Mouse (Mus musculus) right cerebral cortex, postnatal 25 days (tissue): ENCODE results near the gene Dhx58.
A peak's percentile ranks its signal among the peaks of the same experiment; 100 is the strongest.

ENCODE experiments used
- DNase-seq: peaks from one replicate; pipeline ENCODE4 v3.0.0; 2022

The Dhx58 gene

DNA sequence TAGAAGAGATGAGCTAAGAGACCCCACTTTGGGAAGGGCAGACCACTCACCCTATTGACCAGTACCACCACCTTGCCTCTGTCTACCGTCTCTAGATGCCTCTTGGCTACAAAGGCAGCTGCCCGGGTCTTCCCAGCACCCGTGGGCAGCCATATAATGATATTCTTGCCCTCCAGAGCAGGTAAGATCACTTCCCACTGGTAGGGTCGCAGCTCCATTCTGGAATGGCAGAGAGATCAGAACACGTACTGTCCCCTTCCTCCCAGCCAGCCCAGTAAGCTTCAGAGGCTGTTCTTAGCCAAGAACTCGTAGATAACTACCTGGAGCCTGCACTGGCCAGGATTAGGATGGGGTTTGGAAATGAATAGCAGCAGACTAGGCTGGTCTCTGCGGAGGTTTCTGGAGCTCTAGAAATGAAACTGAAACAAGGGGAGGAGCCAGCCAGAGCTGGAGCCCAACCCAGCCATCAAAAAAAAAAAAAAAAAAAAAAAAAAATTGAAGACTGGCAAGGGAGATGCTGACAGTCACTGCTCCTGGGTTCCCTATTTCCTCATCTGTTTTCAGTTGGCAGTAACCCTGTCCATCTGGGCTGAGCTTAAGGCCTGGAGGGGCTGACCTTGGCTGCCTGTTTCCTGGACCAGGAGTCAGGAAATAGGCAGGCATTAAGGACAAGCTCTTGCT, at the start of gene Dhx58:
Gene Dhx58 (minus strand): TSS at position 421 of the 681 bp plus-strand sequence.
- no peak for DNase-seq

DNA sequence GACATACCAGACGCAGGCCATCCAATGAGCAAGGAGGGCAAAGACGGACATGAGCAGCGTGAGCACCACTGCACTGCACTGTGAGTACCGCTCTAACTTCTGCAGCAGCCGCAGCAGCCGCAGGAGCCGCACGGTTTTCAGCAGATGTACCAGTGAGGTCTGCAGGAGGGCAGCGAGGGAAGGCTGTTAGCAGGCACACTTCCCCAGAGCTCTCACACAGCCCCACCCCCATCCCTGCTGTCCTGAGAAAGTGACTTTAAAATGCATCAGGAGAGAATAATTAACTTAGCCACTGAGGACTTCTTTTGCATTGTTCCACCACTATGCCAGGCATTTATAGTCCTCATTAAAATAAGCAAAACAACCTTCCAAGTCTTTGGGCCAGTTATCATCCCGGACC, 48.2 kb upstream of the Dhx58 start:
- DNase-seq = no peak

DNA sequence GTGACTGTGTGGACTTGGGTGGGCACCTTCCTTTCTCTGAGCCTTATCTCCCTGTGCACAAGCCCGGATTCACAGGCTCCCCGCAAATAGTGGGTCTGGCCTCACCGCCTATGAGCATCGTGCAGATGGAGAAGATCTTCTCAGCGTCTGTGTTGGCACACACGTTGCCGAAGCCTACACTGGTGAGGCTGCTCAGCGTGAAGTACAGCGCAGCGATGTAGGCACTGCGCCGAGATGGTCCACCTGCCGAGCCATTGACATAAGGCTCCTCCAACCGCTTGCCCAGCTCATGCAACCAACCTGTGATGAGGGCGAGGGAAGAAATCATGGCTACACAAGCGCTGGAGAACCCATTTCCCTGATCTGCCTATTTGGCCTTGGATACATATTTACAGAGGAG, 46.1 kb upstream of the Dhx58 start:
- peak; percentile 52 for DNase-seq

DNA sequence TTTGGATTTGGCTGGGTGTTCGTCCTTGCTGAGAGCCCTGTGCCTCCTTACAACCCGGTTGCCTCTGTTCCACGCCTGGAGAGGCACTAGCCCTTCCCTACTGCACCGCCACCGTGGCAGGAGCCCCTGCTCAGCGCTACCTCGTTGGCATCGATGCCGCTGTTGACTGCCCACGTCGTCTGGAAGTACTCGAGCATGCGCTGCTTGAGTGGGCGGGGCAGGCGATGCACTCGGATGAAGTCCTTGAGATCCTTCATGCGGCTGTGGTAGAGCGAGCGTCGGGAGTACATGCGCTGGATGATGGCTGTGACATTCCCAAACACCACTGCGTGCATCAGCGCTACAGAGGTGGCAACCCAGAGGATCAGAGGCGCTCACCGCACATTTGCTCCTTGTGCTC, 45.4 kb upstream of the Dhx58 start:
- DNase-seq = peak; percentile 47

DNA sequence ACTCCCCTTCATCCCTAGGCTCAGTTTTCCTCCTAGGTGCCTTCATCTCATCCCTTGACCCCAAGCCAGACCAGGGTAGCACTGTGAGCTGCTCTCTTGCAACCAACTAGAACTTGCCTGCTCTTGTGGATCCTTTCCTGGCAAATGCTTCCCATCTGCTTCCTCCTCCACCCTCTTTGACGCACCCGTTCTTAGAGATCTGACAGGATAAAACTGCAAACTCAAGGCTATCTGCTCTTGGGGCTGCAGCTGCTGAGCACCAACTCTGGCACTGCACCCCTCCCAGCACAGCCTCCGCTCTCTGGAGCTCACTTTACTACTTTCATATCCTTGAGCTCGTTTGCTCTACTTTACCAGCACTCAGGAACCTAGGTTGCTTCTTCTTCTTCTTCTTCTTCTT, 44.5 kb upstream of the Dhx58 start:
- no peak for DNase-seq

DNA sequence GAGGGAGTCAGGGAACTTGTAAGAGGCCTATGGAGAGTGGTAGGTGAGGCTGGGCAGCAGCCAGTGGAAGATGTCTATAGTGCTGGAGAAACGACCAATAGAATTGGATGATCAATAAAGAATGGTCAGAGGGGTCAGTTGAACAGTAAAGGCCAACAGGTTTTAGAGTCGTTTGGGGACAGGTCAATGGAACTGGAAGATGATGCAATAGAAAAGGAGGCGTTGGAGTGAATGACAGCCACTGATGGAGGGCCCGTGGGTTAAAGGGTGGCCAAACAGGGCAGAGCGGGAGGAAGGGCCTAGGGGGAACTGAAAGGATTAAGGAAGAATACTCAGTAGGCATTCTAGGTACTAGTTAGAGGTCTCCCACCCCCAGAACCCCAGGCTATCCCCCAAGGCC, 43.0 kb upstream of the Dhx58 start:
- DNase-seq = no peak

DNA sequence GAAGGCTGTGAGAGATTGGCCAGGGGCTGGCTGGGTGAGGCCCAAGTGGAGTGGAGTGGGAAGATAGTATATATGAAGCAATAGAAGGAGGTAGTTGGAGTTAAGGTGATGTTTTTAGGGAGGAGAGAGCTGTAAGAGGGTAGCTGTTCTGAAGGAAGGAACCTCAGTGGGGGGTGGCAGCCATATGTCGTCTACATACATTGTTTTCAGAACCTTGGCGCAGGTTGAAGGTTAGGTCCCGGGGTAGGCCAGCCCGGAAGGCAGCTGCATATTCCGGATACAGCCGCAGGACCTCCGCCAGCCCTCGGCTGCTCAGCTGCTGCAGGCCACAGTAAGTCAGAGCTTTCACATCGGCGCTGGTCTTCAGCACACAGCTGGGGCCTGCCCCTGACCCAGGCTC, 42.5 kb upstream of the Dhx58 start:
- no peak for DNase-seq

DNA sequence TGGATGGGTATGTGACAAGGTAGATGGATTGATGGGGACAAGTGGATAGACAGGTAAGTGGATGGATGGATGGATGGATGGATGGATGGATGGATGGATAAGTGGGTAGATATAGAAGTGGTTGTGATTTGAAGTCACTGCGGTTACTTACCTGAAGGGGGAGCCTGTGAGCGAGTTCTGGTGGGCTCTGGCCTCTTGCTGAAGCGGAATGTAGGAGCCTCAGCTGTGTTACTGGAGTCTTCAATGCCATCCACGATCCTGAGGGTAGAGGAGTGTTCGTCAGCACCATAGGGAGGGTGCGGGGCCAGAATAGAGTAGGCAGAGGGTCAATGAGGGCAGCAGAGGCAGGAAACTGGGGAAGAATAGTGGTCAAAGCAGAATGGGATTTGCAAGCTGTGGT, 41.0 kb upstream of the Dhx58 start:
- DNase-seq = peak; percentile 36

DNA sequence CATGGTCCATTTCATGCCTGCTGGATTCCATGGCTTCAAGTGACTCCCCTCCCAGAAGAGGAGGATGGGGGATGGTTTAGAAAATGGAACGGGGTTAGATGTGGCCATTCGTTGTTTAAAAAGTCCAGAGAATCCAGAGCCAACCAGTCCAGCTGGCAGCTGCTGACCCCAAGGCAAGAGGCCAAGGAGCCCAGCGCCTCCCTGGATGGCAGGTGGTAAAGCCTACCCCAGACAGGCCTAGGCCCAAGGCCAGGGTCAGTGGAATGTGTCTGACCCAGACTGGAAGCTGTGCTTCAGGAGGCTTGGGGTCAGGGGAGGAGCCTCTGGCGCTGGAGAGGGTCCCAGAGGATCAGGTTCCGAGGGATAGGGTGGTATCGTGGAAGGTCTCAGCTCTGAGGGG, 37.3 kb upstream of the Dhx58 start:
- DNase-seq = no peak

DNA sequence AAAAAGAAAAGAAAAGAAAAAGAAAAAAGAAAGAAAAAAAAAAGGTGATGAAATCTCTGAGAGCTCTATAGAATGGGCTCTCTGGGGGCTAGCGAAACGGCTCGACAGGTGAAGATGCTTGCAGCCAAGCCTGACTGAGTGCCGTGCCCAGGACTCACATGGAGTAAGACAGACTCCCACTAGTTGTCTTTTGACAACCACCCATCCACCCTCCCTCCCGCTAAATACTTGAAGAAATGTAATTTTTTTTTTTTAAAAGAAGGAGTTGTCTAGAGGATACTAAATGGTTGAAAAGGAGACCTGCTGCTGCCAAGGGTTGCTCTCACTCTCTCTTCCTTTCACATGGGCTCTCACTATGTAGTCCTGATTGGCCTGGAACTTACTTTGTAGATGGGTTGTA, 34.7 kb upstream of the Dhx58 start:
- DNase-seq = no peak

DNA sequence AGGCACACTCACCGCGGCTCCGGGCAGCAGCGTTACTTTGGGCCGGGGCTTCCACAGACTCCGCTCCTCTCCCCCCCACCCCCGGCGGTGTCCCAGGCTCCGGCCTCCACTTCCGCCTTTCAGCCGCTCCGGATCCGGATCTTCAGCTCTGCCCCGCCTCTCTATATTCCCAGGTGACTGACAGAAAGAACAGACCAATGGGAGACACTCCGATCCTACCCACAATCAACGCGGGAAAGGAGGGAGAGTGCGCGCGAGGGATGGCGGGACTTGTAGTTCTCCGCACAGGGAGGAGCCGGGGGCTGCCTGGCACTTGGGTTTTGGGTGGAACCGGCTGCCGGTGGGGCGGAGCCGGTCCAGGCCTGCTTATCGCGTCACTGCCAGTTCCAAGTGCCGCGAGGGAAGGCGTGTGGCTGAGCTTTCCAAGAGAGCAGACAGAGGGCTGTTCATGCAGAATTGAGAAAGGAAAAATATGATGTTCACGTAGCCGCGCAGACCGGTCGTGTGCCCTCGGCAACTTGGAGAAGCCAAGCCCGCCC, 34.1 kb upstream of the Dhx58 start, which contains the start of gene Rab5c:
Gene Rab5c (minus strand): TSS at position 150 of the 539 bp plus-strand sequence.
- DNase-seq = peak; percentile 99

DNA sequence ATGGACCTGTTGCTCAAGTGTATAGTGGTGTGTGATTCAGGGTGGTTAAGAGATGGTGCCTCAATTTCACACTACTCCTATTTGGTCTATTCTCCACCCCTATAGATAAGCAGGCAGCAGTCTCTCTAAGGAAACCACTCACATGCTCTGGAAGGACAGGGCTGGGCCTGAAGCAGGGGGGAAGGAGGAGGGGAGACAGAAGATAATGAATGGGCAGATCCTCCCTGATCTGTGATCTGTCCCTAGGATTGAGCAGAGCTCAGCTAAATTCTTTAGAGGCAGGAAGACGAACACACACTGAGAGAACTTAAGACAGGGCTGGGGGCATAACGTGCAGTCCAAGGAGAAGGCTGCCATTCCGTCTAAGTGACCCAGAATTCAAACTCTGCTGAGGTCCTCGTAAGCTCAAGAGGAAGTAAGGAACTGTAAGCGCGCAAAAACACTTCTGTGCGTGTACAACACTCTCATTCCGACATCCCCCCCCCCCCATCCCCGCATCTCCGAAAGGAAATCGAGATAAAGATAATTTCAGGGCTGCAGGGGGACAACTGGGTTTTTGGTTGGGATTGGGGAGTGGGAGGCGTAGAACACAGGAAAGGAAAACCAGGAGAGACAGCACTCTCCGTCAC, 33.1 kb upstream of the Dhx58 start:
- no peak for DNase-seq

DNA sequence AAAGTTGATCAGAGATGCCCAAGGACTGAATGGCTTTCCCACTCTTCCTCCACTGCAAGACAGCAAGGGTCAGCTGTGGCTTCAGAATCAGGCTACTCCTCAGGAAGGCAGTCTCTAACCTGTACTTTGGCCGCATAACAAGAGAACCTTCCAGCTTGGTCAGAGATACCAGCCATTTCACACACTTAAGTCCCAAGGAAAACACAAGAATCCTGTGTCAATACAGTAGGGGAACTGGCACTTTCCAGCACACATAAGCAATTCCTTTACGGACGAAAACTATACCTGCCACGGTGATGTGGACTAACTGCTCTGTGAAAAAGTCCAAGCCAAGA, 32.6 kb upstream of the Dhx58 start:
- DNase-seq = no peak

DNA sequence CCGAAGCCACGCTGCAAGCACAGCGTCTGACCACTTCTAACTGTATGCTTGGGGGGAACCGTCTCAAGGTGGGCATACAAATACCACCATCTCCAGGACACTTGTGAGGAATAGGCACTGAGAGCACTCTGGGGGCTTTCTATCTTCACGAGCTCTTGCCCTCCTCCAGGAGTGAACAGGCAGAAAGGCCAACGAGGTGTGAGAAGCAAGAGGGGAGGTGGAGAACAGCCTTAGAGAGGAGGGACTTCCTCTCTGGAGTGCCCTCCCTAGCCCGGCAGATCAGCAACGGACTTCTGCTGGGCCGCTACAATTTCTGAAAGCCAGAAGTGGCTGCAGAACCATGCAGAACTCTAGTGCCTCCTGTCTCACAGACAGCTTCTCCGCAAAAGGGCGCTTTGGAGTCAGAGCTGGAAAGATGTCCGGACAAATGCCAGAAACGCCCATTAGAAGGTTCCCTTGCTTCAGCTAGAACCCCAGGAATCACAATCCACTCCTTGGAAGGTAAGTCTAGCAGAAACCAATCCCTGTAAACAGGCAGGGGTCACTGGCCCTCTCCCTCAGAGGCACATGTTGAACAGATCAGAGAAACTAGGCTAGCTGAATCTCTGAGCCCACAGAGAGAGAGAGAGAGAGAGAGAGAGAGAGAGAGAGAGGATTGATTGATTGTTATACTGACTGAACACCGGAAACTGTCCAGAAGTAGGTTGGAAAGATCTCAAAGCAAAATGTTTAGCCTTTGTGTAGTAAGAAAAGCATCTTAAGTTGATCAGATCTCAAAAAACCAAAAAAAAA, 32.1 kb upstream of the Dhx58 start:
- no peak for DNase-seq

DNA sequence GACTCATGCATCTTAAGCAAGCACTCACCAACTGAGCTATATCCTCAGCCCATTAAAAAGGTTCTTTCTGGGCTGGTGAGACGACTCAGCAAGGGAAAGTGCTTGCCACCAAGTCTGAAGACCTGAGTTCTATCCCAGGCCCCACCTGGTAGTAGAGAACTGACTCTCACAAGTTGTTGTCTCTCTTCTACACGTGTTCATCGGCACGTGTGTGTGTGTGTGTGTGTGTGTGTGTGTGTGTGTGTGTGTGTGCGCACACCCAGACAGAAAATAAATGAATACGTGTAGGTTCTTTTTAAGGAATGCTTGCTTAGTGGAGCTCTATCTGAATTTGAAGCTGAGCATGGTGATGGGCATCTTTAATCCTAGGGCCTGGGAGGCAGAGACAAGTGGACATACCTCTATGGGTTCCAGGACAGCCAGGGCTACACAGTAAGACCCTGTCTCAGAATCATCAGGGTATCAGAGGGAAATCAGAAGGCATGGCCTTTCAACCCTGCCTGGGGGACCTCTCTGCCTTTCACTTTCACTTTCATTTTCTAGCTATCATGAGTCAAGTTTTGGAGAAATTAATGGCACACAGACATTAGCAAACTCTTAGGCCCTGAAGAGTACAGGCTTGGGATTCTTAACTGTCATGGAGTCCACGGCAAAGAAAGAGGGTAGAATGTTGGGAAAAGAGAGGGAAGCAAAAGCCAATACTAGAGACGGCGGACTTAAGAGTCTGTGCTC, 31.2 kb upstream of the Dhx58 start:
- DNase-seq = no peak

DNA sequence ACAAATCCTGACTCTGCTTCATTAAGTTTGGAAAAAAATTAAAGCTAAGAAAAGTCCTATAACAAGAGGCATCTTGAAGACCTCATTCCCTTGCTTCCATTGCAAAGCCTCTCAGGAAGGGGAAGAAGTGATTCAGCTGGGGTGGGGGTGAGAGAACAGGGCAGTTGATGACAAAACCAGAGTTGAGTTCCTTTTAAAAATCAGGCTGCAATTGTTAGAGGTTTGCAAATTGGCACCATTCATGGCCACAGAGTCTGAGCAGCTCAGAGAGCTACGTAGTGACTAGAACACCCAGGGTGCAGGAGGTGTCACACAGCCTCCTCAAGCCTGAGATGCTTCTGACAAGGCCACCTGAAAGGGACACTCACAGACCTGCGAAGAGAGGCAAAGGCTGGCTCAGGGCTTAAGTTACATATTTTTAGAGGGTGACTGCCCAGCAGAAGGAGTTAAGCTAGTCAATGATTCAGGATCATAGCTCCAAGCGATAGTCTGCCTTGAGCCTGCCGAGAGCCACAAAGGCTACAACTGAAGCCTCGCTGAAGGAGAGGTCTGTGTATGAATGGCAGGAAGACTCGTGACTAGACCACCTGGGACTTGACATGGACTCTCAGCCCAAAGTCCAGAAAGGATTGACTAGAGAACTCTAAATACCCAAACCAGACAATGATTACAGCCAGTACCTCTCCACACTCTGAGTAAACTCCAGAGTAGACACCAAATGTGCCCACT, 26.6 kb upstream of the Dhx58 start:
- DNase-seq = no peak

DNA sequence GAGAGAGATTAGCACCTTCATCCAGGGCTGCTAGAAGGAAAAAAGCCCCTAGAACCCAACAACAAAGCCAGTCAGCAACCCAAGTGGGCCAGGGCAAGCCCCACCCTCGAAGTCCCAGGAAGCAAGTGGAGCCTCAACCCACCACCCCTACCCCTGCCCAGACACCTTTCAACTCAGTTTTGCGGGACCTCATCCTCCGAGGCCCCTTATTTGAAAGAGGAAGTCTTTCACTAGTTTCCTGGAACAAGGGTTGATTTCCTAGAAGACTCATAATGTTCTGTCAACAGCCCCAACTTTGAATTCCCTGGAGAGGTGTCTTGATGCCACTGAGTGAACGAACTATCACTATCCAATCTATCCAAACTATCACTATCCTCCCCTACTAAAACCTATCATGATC, 25.9 kb upstream of the Dhx58 start:
- DNase-seq = no peak

DNA sequence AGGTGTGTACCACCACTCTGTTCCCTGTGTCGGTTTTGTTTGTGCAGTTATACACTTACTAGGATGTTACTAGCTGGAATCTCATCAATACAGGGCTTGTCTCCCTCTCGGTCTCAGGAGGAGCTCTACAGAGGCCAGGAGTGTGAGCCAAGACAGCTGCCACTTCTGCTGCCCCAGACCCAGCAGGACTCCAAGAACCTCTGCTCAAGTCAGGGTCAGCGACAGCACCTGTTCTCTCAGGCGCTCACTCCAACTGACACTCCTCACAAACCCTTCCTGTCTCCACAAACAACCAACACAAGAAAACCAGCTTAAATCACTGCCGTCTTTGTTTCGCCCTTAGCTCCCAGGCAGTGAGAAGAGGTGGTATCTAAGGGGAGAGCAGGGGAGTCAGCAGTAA, 24.5 kb upstream of the Dhx58 start:
- no peak for DNase-seq

DNA sequence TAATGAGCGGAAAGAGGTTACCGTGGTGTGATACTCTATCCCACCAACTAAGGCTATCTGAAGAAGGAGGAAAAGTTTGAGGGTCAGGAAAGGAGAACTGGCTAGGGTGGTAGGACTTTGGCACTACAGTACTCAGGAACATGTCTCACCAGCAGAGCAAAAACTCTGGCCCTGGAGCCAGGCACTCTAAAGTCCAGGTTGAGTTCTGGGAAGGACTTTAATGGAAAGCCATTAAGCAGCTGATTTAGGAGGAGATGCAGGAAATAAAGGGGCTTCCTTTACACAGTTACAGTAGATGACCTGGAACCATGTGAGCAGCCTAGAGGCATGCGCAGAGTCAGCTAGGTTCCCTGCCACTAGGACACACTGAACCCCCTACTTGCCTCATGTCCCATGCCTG, 23.1 kb upstream of the Dhx58 start:
- no peak for DNase-seq

DNA sequence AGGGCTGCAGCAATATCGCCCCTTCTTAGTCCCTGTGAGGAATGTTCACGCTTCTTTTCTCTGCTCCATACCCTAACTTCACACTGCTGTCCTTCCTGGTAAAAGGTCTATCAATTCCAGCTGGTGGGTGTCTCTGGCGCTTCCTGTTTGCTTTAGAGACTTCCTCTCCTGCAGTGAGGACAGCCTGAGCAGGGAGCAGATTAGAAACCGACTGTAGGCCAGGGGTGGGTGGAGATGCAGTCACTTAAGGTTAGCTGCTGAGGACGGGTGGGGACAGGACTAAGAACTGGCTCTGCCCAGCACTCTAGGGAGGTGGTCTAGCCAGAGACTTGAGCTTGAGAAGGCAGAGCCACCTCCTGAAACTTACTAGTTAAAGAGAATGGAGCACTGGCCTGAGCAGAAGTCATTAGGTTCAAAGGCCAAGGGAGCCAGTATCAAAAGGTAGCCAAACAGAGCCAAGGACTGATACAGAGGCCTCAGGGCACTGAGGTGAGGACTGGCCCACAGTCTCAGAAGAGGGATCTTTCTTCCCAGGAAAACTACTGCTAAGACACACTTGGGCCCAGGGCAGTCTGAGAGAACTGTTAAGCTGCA, 20.9 kb upstream of the Dhx58 start:
- DNase-seq = no peak

DNA sequence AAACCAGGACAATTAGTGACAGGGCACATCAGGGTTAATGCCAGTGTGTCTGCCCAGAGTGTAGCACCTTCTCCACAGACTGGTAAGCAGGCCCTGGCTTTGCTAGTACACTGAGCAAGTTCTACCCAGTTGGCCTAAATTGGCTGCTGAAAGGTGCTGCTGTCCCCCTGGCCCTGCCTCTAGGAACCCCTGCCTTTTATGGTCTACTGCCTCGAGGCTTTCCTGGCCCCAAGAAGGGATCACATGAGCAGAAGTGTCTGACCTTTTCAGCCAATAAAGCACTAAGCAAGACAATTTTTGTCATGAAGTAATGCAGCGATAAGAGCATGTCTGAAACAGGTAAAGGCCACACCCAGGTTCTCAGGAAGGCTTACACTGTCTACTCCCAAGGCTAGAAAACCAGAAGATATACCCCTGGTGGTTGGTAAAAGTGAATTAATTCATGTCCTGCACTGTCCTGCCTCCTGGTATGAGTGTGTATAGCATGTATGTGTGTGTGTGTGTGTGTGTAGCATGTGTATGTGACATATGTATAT, 18.5 kb upstream of the Dhx58 start:
- no peak for DNase-seq
